Mouse (Mus musculus) gastrocnemius, postnatal 10 days (tissue): ENCODE data around the gene Epha2. TPM values are rescaled to one million over a fixed set of nuclear protein-coding genes. Genes with fewer than 3 reads are reported as not detected.

Source experiments
- DNase-seq: peaks from one replicate; pipeline ENCODE4 v3.0.0; 2021; ENCODE audit warnings: mixed read lengths
- microRNA-seq, 2 experiments: library from miRNA; unstranded; fragments of <30 nt; microRNA quantifications; one replicate each; pipeline ENCODE4 v1.2.0; 2021
- total RNA-seq, 2 experiments: library from RNA; stranded (reverse); gene quantifications; 2 replicates each; pipeline ENCODE4 v1.2.3; 2021

Epha2 gene
- total RNA-seq, 2 experiments from 2014 or later, result 3.9 to 5.9 TPM

- no peak for DNase-seq
Measured at GRCm38 (mm10) chr4:141372426-141372825, 71.4 kb downstream of the Epha2 start.

Small RNAs within 50 kb of the gene (microRNA-seq; reads per million reads assigned to microRNA genes)
- 0 reads per million in 2 experiments for gene Gm25690

Other genes with a start within 250 kb of the Epha2 start
- gene Crocc, start 240.7 kb upstream of the Epha2 start, total RNA-seq, result 1 to 10 TPM; 3.8 to 9.3 TPM
- 10 to 100 TPM; 27.2 to 31.1 TPM for gene Necap2, start 222.9 kb upstream of the Epha2 start, total RNA-seq
- gene Spata21, start 212.9 kb upstream of the Epha2 start, total RNA-seq, result not detected
- gene Szrd1, start 161.5 kb upstream of the Epha2 start, total RNA-seq, result 100 to 1,000 TPM; 173 to 178 TPM
- 10 to 100 TPM; 10.0 to 11.4 TPM for gene Fbxo42, start 153.3 kb upstream of the Epha2 start, total RNA-seq
- gene Rsg1, start 87.3 kb upstream of the Epha2 start, total RNA-seq, result under 1 TPM; 0.70 to 0.89 TPM
- gene Arhgef19, start 61.7 kb upstream of the Epha2 start, total RNA-seq, result 1 to 10 TPM; 2.6 to 3.2 TPM
- gene Fam131c, start 67.0 kb downstream of the Epha2 start, total RNA-seq, result under 1 TPM in 1 of 2 experiments, not detected in 1; 0.16 TPM
- gene Clcnka, start 97.5 kb downstream of the Epha2 start, total RNA-seq, result 1 to 10 TPM; 1.2 to 1.3 TPM
- gene Clcnkb, start 114.8 kb downstream of the Epha2 start, total RNA-seq, result under 1 TPM; 0.09 to 0.45 TPM
- 100 to 1,000 TPM; 200 to 208 TPM for gene Hspb7, start 119.5 kb downstream of the Epha2 start, total RNA-seq
- not detected for gene Srarp, start 134.9 kb downstream of the Epha2 start, total RNA-seq
- gene Zbtb17, start 143.4 kb downstream of the Epha2 start, total RNA-seq, result 10 to 100 TPM; 16.1 to 17.3 TPM
- 10 to 100 TPM; 23.4 to 30.9 TPM for gene Spen, start 237.4 kb downstream of the Epha2 start, total RNA-seq